Comparison of ENCODE assay signal across 9 mouse cellular contexts in the genomic region with DNA sequence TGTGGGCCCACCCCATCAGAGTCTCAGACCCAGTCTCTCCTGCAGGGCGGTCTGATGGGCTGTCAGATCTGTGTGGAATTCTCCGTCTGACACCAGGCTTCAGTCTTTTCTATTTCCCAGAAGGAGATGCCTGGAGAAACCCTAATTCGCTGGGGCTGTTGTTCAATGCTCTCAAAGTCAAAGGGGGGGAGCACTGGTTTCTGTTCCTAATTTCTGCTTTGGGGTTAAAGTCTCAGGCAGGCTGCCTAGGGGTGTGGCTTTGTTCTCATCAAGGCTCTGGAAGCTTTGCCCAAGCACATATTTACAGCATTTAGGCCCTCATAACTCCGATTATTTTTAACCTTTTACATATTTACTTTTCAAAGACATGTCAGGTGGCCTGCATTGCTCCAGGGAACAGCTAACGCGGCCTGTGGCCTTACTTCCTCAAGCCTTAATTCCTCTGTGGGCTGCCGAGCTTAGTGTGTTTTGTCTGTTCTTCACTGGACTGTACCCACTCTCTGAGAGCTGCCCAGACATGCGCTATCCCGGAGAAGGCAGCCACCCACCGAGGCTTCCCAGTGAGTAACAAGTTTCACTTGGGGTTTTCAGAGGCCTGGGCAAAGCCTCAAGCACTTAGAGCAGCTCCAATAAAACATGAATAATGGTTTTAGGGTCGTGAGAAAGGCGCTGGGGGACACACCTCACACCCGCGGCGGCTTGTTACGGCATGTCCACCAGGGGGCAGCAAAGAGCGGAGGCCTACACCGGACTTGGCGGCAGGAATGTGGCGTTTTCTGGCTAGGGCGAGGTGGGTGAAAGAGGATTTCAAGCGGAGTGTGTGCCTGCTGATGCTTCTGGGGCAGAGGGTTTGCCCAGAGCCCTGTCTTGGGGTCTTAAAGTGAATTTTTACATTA. TPM values are rescaled to one million over a fixed set of nuclear protein-coding genes. Genes with fewer than 3 reads are reported as not detected.
DNase-seq lines count a peak whose midpoint lies in the region; ATAC-seq and TF ChIP-seq lines count a peak whose summit lies in the region.
"Had no signal": no experiment of that assay in that cellular context is flagged by ENCODE, and none has a peak within 500 bp of the region (broad histone marks: within the 10 kb centered on the region; RNA-seq: fewer than 3 reads in every experiment).

No protein-coding gene starts in this region.

- peaks cover 14% of the 10 kb centered on the region for H3K27me3 ChIP-seq in forebrain, postnatal 0 days (ENCODE audit: insufficient read depth, low read length)
- peaks cover 57% of the 10 kb centered on the region for H3K27me3 ChIP-seq in forebrain, embryonic 12.5 days
- peaks cover 27% of the 10 kb centered on the region for H3K27me3 ChIP-seq in CH12.LX (replicated peaks)
- H3K27me3 ChIP-seq in testis, adult 2 months (ENCODE audit: control insufficient read depth, insufficient read depth, low read length), result no peaks in the 10 kb centered on the region

- H3K4me2 ChIP-seq in forebrain, postnatal 0 days (ENCODE audit: low read depth), result no peak overlapping the region
- no peak overlapping the region for H3K4me2 ChIP-seq in forebrain, embryonic 12.5 days
- peak overlapping the region; percentile 73 for H3K4me2 ChIP-seq in CH12.LX (ENCODE audit: insufficient read depth, low read depth, poor library complexity, severe bottlenecking)
- H3K4me2 ChIP-seq: lung, embryonic 15.5 days had no signal

- dilution Hi-C loops in CH12.LX (cut with MboI; ENCODE audit: extremely low pct_ligation_motif_present, extremely low pct_unique_long_range_greater_than_20kb, low sequenced_read_pairs), result no loop called here

- H3K36me3 ChIP-seq in forebrain, postnatal 0 days (ENCODE audit: insufficient read depth), result no peaks in the 10 kb centered on the region
- no peaks in the 10 kb centered on the region for H3K36me3 ChIP-seq in forebrain, embryonic 12.5 days (replicated peaks)
- no peaks in the 10 kb centered on the region for H3K36me3 ChIP-seq in CH12.LX (replicated peaks in 1 of 2; ENCODE audit: control insufficient read depth in 1 of 2, insufficient read depth in 1 of 2, low read length in 1 of 2)
- no peaks in the 10 kb centered on the region for H3K36me3 ChIP-seq in testis, adult 2 months (ENCODE audit: control insufficient read depth, insufficient read depth, low read length)
- H3K36me3 ChIP-seq: lung, embryonic 15.5 days had no signal

- peak; percentile 22; the same call in 1 of the 2 replicates for TF ChIP-seq RAD21 in CH12.LX (IDR thresholded peaks at IDR 0.05; ENCODE audit: low read depth, low read length)

- H3K9me3 ChIP-seq in forebrain, postnatal 0 days (ENCODE audit: low read length), result no peaks in the 10 kb centered on the region
- no peaks in the 10 kb centered on the region for H3K9me3 ChIP-seq in forebrain, embryonic 12.5 days
- peaks cover 5% of the 10 kb centered on the region for H3K9me3 ChIP-seq in CH12.LX (replicated peaks; ENCODE audit: low read length)
- H3K9me3 ChIP-seq: lung, embryonic 15.5 days had no signal

- H3K4me3 ChIP-seq in forebrain, postnatal 0 days (ENCODE audit: low read depth, low read length), result no peak overlapping the region
- H3K4me3 ChIP-seq in forebrain, embryonic 12.5 days (replicated peaks), result no peak overlapping the region
- peak overlapping the region in 1 of 3 experiments; percentile 10 for H3K4me3 ChIP-seq in CH12.LX (replicated peaks in 1 of 3; ENCODE audit: low read depth in 2 of 3, low read length in 2 of 3, poor library complexity in 1 of 3)
- H3K4me3 ChIP-seq in testis, adult 2 months (ENCODE audit: control insufficient read depth, low read depth, low read length), result peak overlapping the region; percentile 49
- H3K4me3 ChIP-seq: lung, embryonic 15.5 days had no signal

- 26% methylated on average over 22 of the region's 22 CpGs for WGBS in forebrain, postnatal 0 days
- WGBS in forebrain, embryonic 12.5 days, result 27% methylated on average over 22 of the region's 22 CpGs

- TF ChIP-seq EP300 in CH12.LX (IDR thresholded peaks at IDR 0.05; ENCODE audit: low read length), result peak; percentile 54; the same call in 1 of the 2 replicates

- H3K9ac ChIP-seq in forebrain, postnatal 0 days, result no peak overlapping the region
- no peak overlapping the region for H3K9ac ChIP-seq in forebrain, embryonic 12.5 days
- H3K9ac ChIP-seq in CH12.LX (ENCODE audit: insufficient read depth, low read depth), result no peak overlapping the region
- H3K9ac ChIP-seq: lung, embryonic 15.5 days had no signal

- no peaks in the 10 kb centered on the region for H3K4me1 ChIP-seq in forebrain, postnatal 0 days (ENCODE audit: insufficient read depth)
- no peaks in the 10 kb centered on the region for H3K4me1 ChIP-seq in forebrain, embryonic 12.5 days
- peaks cover 11 to 21% of the 10 kb centered on the region in 2 experiments for H3K4me1 ChIP-seq in CH12.LX (ENCODE audit: control insufficient read depth in 1 of 2, insufficient read depth in 2 of 2)
- H3K4me1 ChIP-seq in testis, adult 2 months (ENCODE audit: control insufficient read depth, insufficient read depth, low read length), result no peaks in the 10 kb centered on the region; the same call in none of the 2 replicates

- no peaks in the 10 kb centered on the region for H3K79me2 ChIP-seq in CH12.LX (replicated peaks; ENCODE audit: control insufficient read depth, extremely low read depth, insufficient read depth, poor library complexity, severe bottlenecking)

- DNase-seq in forebrain, postnatal 0 days, result peak; percentile 61
- DNase-seq in CH12.LX (ENCODE audit: extremely low read depth), result peak; percentile 65
- peak; percentile 54 for DNase-seq in cerebellum, adult 9-11 months
- DNase-seq in layer of hippocampus, postnatal 25 days (ENCODE audit: extremely low spot score in 1 of 2, low spot score in 1 of 2), result peak; percentile 61 to 91

- H3K27ac ChIP-seq in forebrain, postnatal 0 days (ENCODE audit: low read depth, low read length), result no peak overlapping the region
- no peak overlapping the region for H3K27ac ChIP-seq in forebrain, embryonic 12.5 days
- peak overlapping the region; percentile 27 for H3K27ac ChIP-seq in CH12.LX (ENCODE audit: insufficient read depth, low read depth)
- H3K27ac ChIP-seq in testis, adult 2 months (ENCODE audit: control insufficient read depth, insufficient read depth, low read depth, low read length), result no peak overlapping the region
- H3K27ac ChIP-seq: lung, embryonic 15.5 days had no signal

- in situ Hi-C loops in CH12.LX (cut with MboI; ENCODE audit: low pct_ligation_motif_present, low pct_unique_long_range_greater_than_20kb, low sequenced_read_pairs), result no loop called here

- no peak for ATAC-seq in forebrain, postnatal 0 days
- ATAC-seq in forebrain, embryonic 12.5 days (ENCODE audit: low FRiP score), result no peak
- peak; percentile 80 for ATAC-seq in granulocyte monocyte progenitor cell, adult 5-6 weeks (replicated peaks; ENCODE audit: poor library complexity, severe bottlenecking)
- peak; percentile 74 for ATAC-seq in megakaryocyte-erythroid progenitor cell, adult 5-6 weeks (replicated peaks; ENCODE audit: low FRiP score, low TSS enrichment, poor library complexity, severe bottlenecking)

- peak; percentile 92 for TF ChIP-seq CTCF in forebrain, postnatal 0 days (IDR thresholded peaks at IDR 0.05; ENCODE audit: low read depth)
- TF ChIP-seq CTCF in CH12.LX (conservative IDR thresholded peaks at IDR 0.05 in 1 of 2, IDR thresholded peaks at IDR 0.05 in 1 of 2; ENCODE audit: low read depth in 2 of 2, low read length in 2 of 2), result peak; percentile 51 to 76
- TF ChIP-seq CTCF in testis, adult 2 months (IDR thresholded peaks at IDR 0.05; ENCODE audit: control insufficient read depth, insufficient read depth, insufficient replicate concordance, low read depth, low read length), result peak; percentile 96

- 0 out of 2 replicates have a peak, but pooled peaks have one; percentile 32 for TF ChIP-seq POLR2A in CH12.LX (IDR thresholded peaks at IDR 0.05; ENCODE audit: low read depth, low read length)
- TF ChIP-seq POLR2A in testis, adult 2 months (IDR thresholded peaks at IDR 0.05; ENCODE audit: control insufficient read depth, low read depth, low read length), result no peak

RNA-seq across cellular contexts. Expression of a gene that starts 6.6 kb away (rescaled TPM):
- total RNA-seq in forebrain, postnatal 0 days (2014; rRNA removed), result not detected in 2 replicates
- not detected in 2 replicates for polyA plus RNA-seq in forebrain, postnatal 0 days (2015; fragmentation: Nextera tagmentation; extraction: Ambion mirVana)
- not detected in 2 replicates for polyA plus RNA-seq in forebrain, embryonic 12.5 days (2016; fragmentation: Nextera tagmentation; extraction: Ambion mirVana)
- total RNA-seq in CH12.LX (2012; rRNA removed) (not detected in 2 replicates), CH12.LX (2014; rRNA removed) (not detected in 2 replicates)
- polyA plus RNA-seq in CH12.LX (2012; ENCODE audit: insufficient read length, low read depth), result not detected in 2 replicates
- not detected in 2 replicates for total RNA-seq in granulocyte monocyte progenitor cell, adult 5-6 weeks (2014; fragmentation: Nextera tagmentation)
- not detected in 2 replicates for total RNA-seq in granulocyte monocyte progenitor cell, adult 5-6 weeks (2017)
- total RNA-seq in layer of hippocampus, postnatal 25 days (2021), result not detected
- total RNA-seq in megakaryocyte-erythroid progenitor cell, adult 5-6 weeks (2014; fragmentation: Nextera tagmentation), result 0.35 TPM in 1 of 2 replicates, not detected in the other
- total RNA-seq in megakaryocyte-erythroid progenitor cell, adult 5-6 weeks (2017), result not detected in 2 replicates
- 0.42 and 0.73 TPM in 2 replicates for polyA plus RNA-seq in testis, adult 2 months (2012; rRNA removed)

RNA-seq across cellular contexts. Expression of a gene that starts 12.7 kb away (rescaled TPM):
- total RNA-seq in forebrain, postnatal 0 days (2014; rRNA removed), result 191 and 193 TPM in 2 replicates
- polyA plus RNA-seq in forebrain, postnatal 0 days (2015; fragmentation: Nextera tagmentation; extraction: Ambion mirVana), result 411 and 466 TPM in 2 replicates
- polyA plus RNA-seq in forebrain, embryonic 12.5 days (2016; fragmentation: Nextera tagmentation; extraction: Ambion mirVana), result 85.9 and 86.7 TPM in 2 replicates
- total RNA-seq in CH12.LX (2012; rRNA removed) (55.1 and 61.6 TPM in 2 replicates), CH12.LX (2014; rRNA removed) (29.0 TPM in 2 replicates)
- 71.1 and 83.3 TPM in 2 replicates for polyA plus RNA-seq in CH12.LX (2012; ENCODE audit: insufficient read length, low read depth)
- 124 and 134 TPM in 2 replicates for total RNA-seq in granulocyte monocyte progenitor cell, adult 5-6 weeks (2014; fragmentation: Nextera tagmentation)
- 79.4 and 89.5 TPM in 2 replicates for total RNA-seq in granulocyte monocyte progenitor cell, adult 5-6 weeks (2017)
- 100 to 1,000 TPM; 318 to 353 TPM for total RNA-seq in layer of hippocampus, postnatal 25 days (2021)
- total RNA-seq in megakaryocyte-erythroid progenitor cell, adult 5-6 weeks (2014; fragmentation: Nextera tagmentation), result 33.8 and 42.9 TPM in 2 replicates
- total RNA-seq in megakaryocyte-erythroid progenitor cell, adult 5-6 weeks (2017), result 25.3 and 38.1 TPM in 2 replicates
- polyA plus RNA-seq in testis, adult 2 months (2012; rRNA removed), result 685 and 754 TPM in 2 replicates

RNA-seq across cellular contexts. Expression of a gene that starts 13.1 kb away (rescaled TPM):
- 0.08 and 0.71 TPM in 2 replicates for total RNA-seq in forebrain, postnatal 0 days (2014; rRNA removed)
- 0.50 and 0.69 TPM in 2 replicates for polyA plus RNA-seq in forebrain, postnatal 0 days (2015; fragmentation: Nextera tagmentation; extraction: Ambion mirVana)
- 1.8 and 2.1 TPM in 2 replicates for polyA plus RNA-seq in forebrain, embryonic 12.5 days (2016; fragmentation: Nextera tagmentation; extraction: Ambion mirVana)
- 0.04 and 0.25 TPM in 2 replicates for total RNA-seq in CH12.LX (2012; rRNA removed)
- not detected in 2 replicates for total RNA-seq in CH12.LX (2014; rRNA removed)
- polyA plus RNA-seq in CH12.LX (2012; ENCODE audit: insufficient read length, low read depth), result 0.08 TPM in 1 of 2 replicates, not detected in the other
- total RNA-seq in granulocyte monocyte progenitor cell, adult 5-6 weeks (2014; fragmentation: Nextera tagmentation), result 1.8 TPM in 1 of 2 replicates, not detected in the other
- total RNA-seq in granulocyte monocyte progenitor cell, adult 5-6 weeks (2017), result 0.43 TPM in 1 of 2 replicates, not detected in the other
- 1 to 10 TPM; 1.3 to 1.4 TPM for total RNA-seq in layer of hippocampus, postnatal 25 days (2021)
- 2.9 and 5.7 TPM in 2 replicates for total RNA-seq in megakaryocyte-erythroid progenitor cell, adult 5-6 weeks (2014; fragmentation: Nextera tagmentation)
- 2.2 and 3.1 TPM in 2 replicates for total RNA-seq in megakaryocyte-erythroid progenitor cell, adult 5-6 weeks (2017)
- polyA plus RNA-seq in testis, adult 2 months (2012; rRNA removed), result 84.1 and 87.1 TPM in 2 replicates

RNA-seq across cellular contexts. Expression of a gene that starts 49.5 kb away (rescaled TPM):
- total RNA-seq in forebrain, postnatal 0 days (2014; rRNA removed), result 1.4 TPM in 1 of 2 replicates, not detected in the other
- 0.19 and 0.30 TPM in 2 replicates for polyA plus RNA-seq in forebrain, postnatal 0 days (2015; fragmentation: Nextera tagmentation; extraction: Ambion mirVana)
- polyA plus RNA-seq in forebrain, embryonic 12.5 days (2016; fragmentation: Nextera tagmentation; extraction: Ambion mirVana), result 0.66 and 0.76 TPM in 2 replicates
- total RNA-seq in CH12.LX (2012; rRNA removed) (0.38 and 1.5 TPM in 2 replicates), CH12.LX (2014; rRNA removed) (not detected in 2 replicates)
- not detected in 2 replicates for polyA plus RNA-seq in CH12.LX (2012; ENCODE audit: insufficient read length, low read depth)
- not detected in 2 replicates for total RNA-seq in granulocyte monocyte progenitor cell, adult 5-6 weeks (2014; fragmentation: Nextera tagmentation)
- 1.6 TPM in 1 of 2 replicates, not detected in the other for total RNA-seq in granulocyte monocyte progenitor cell, adult 5-6 weeks (2017)
- 10 to 100 TPM; 26.4 to 42.6 TPM for total RNA-seq in layer of hippocampus, postnatal 25 days (2021)
- total RNA-seq in megakaryocyte-erythroid progenitor cell, adult 5-6 weeks (2014; fragmentation: Nextera tagmentation), result not detected in 2 replicates
- not detected in 2 replicates for total RNA-seq in megakaryocyte-erythroid progenitor cell, adult 5-6 weeks (2017)
- 1.2 and 1.5 TPM in 2 replicates for polyA plus RNA-seq in testis, adult 2 months (2012; rRNA removed)

Comparison
In these comparisons a context has a peak if more than half of its experiments do, and no peak if none do; other contexts are left out.
1. ATAC-seq: peak in granulocyte monocyte progenitor cell, adult 5-6 weeks (single experiment) and megakaryocyte-erythroid progenitor cell, adult 5-6 weeks (single experiment); none in forebrain, postnatal 0 days (single experiment) and forebrain, embryonic 12.5 days (single experiment).
2. Peak in every context shown above with its lines, with median percentiles within 50 percentile points of each other: DNase-seq and CTCF ChIP-seq.